Mouse (Mus musculus): ENCODE measurements at regions not wholly inside any gene's neighbourhood (a gene's known extent, or its start where the extent isn't known, plus 50 kb on each side); places are given as distances from the start of the nearest gene placed in this dataset.

GRCm38 (mm10) chr17:31748158-31748557, 70.6 kb downstream of the Cryaa start:
- TF ChIP-seq CTCF (conservative IDR thresholded peaks at IDR 0.05; ENCODE audit: low read length) (no peak), NANOG (IDR thresholded peaks at IDR 0.05; ENCODE audit: borderline replicate concordance, low read length) (no peak)

All from E14TG2a.4 (cell line).